Mouse (Mus musculus) limb, embryonic 14.5 days (tissue): ENCODE data around the gene Stk39. TPM values are rescaled to one million over a fixed set of nuclear protein-coding genes. Genes with fewer than 3 reads are reported as not detected.

ENCODE experiments used
- ATAC-seq: fragments of 200-750 bp; cut with Nextera tagmentation; 2 replicates; pipeline ENCODE4 v1.8.0; 2017; ENCODE audit warnings: low read depth, moderate number of reproducible peaks, moderate TSS enrichment; ENCODE audit not compliant: low FRiP score
- DNase-seq: peaks from one replicate; pipeline ENCODE4 v3.0.0-alpha.2; 2015; ENCODE audit warnings: low spot score
- H3K27ac ChIP-seq: fragments of 300-500 bp; sonication (generic); replicated peaks from 2 replicates; pipeline ENCODE4 v1.5.1; 2014; ENCODE audit warnings: low read depth, mild to moderate bottlenecking, low read length, moderate library complexity, mixed read lengths
- H3K27me3 ChIP-seq: fragments of 300-500 bp; sonication (generic); 2 replicates; pipeline ENCODE4 v1.6.1; 2014; ENCODE audit warnings: low read length, mixed read lengths; ENCODE audit not compliant: control insufficient read depth, insufficient read depth
- H3K36me3 ChIP-seq: fragments of 300-500 bp; sonication (generic); 2 replicates; pipeline ENCODE4 v1.6.1; 2014; ENCODE audit warnings: mild to moderate bottlenecking, low read length, moderate library complexity, mixed read lengths; ENCODE audit not compliant: control insufficient read depth, insufficient read depth
- H3K4me1 ChIP-seq: fragments of 300-500 bp; sonication (generic); 2 replicates; pipeline ENCODE4 v1.6.1; 2014; ENCODE audit warnings: antibody characterized with exemption, low read length, mixed read lengths; ENCODE audit not compliant: control insufficient read depth, insufficient read depth
- H3K4me2 ChIP-seq: fragments of 300-500 bp; sonication (generic); replicated peaks from 2 replicates; pipeline ENCODE4 v1.6.1; 2014; ENCODE audit warnings: low read depth, mild to moderate bottlenecking, low read length, moderate library complexity; ENCODE audit not compliant: severe bottlenecking
- H3K4me3 ChIP-seq: fragments of 300-500 bp; sonication (generic); replicated peaks from 2 replicates; pipeline ENCODE4 v1.5.1; 2014; ENCODE audit warnings: low read length
- H3K9ac ChIP-seq: fragments of 300-500 bp; sonication (generic); 2 replicates; pipeline ENCODE4 v1.6.1; 2014; ENCODE audit warnings: mild to moderate bottlenecking, low read depth, low read length, moderate library complexity; ENCODE audit not compliant: severe bottlenecking
- H3K9me3 ChIP-seq: fragments of 300-500 bp; sonication (generic); 2 replicates; pipeline ENCODE4 v1.6.1; 2016; ENCODE audit warnings: low read length; ENCODE audit not compliant: control insufficient read depth
- POLR2A ChIP-seq: fragments of 200-500 bp; IDR thresholded peaks from 2 replicates; pipeline ENCODE4 v1.8.0; 2012; ENCODE audit warnings: inconsistent platforms, mild to moderate bottlenecking, moderate library complexity, borderline replicate concordance; ENCODE audit not compliant: insufficient read depth, insufficient read length; ENCODE audit errors: extremely low read depth
- WGBS: fragments of 180-500 bp; shearing (Covaris S2); extraction: QIAGEN DNeasy Blood & Tissue Kit; methylation state at CpG from one replicate; pipeline ENCODE4 v1.1.7; 2014; 5-methylcytosine and 5-hydroxymethylcytosine counted together
- polyA plus RNA-seq, 2 experiments: library from polyadenylated mRNA; depleted of rRNA in 1 of 2; stranded (reverse) in 1 of 2; unstranded in 1 of 2; fragments of >200 nt; fragmentation: Nextera tagmentation in 1 of 2; extraction: Ambion mirVana in 1 of 2; gene quantifications; 2 replicates each; pipeline versions ENCODE4 v1.2.1 to v1.2.3; 2012 to 2014

The Stk39 gene
- polyA plus RNA-seq, 2 experiments = 14.9 to 16.8 TPM

DNA sequence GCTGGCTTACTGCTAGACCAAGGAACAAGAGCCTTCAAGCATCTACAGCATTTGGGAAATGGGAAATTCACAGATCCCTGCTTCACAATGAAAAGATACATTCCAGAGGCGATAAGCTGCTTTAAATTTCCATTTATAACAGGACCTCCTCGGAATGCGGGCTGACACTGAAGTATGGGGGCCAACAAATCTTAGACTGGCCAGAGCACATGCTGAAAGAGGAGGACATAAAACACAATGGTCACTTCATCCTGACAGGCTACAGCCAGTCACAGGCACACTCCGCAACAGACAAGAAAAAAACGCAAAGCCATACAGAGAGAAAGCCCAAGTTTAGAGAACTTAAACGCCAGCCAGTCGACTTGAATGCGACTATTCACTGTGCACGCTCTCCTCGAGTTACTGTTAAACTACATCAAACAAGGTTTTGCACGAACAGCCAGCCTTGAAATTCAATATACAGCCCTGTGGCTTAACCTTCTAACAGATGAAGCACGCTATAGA lies 65.4 kb downstream of the Stk39 start:
- no peaks in the 10 kb centered on the region for H3K27me3 ChIP-seq
- DNase-seq (no peak), ATAC-seq (no peak)
- 17% methylated on average over 12 of the region's 12 CpGs for WGBS
- peak overlapping the region; percentile 15; the same call in 1 of the 2 replicates for H3K4me2 ChIP-seq
- H3K9me3 ChIP-seq = no peaks in the 10 kb centered on the region
- no peaks in the 10 kb centered on the region for H3K36me3 ChIP-seq
- no peak overlapping the region for H3K4me3 ChIP-seq
- no peak for TF ChIP-seq POLR2A
- peaks cover 33% of the 10 kb centered on the region for H3K4me1 ChIP-seq
- no peak overlapping the region for H3K27ac ChIP-seq
- no peak overlapping the region for H3K9ac ChIP-seq

DNA sequence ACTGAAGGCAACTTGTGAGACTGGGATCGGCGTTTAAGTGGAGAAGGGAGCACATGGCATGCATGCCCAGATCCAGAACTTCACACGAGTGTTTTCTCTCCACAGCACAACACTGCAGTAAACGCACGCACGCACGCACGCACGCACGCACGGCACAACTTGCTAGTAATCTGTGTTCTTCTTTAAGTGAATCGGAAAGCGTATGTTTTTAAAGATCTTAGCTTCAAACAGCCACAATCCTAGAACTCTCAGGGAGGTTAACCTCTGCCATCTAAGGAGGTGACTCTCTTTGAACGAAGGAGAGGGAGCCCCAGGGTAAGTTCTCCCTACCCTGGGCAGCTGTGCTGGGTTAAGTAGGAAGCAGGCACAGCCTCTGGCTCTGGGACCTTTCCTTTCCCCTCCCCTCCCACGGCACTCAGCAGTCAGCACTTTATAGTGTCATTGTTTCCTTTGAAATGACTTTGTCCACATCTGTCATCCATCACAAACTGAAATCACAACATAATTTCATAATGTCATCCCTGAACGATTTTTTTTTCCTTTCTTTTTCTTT lies 66.8 kb downstream of the Stk39 start:
- TF ChIP-seq POLR2A = no peak
- Histone ChIP-seq H3K27ac (no peak overlapping the region), H3K9me3 (no peaks in the 10 kb centered on the region), H3K9ac (peak overlapping the region; percentile 36; the same call in 1 of the 2 replicates), H3K4me3 (peak overlapping the region; percentile 13; the same call in 1 of the 2 replicates), H3K27me3 (no peaks in the 10 kb centered on the region), H3K36me3 (no peaks in the 10 kb centered on the region), H3K4me1 (peaks cover 30% of the 10 kb centered on the region), H3K4me2 (peak overlapping the region; percentile 39)
- DNase-seq (no peak), ATAC-seq (no peak)
- WGBS = 12% methylated on average over 16 of the region's 16 CpGs

DNA sequence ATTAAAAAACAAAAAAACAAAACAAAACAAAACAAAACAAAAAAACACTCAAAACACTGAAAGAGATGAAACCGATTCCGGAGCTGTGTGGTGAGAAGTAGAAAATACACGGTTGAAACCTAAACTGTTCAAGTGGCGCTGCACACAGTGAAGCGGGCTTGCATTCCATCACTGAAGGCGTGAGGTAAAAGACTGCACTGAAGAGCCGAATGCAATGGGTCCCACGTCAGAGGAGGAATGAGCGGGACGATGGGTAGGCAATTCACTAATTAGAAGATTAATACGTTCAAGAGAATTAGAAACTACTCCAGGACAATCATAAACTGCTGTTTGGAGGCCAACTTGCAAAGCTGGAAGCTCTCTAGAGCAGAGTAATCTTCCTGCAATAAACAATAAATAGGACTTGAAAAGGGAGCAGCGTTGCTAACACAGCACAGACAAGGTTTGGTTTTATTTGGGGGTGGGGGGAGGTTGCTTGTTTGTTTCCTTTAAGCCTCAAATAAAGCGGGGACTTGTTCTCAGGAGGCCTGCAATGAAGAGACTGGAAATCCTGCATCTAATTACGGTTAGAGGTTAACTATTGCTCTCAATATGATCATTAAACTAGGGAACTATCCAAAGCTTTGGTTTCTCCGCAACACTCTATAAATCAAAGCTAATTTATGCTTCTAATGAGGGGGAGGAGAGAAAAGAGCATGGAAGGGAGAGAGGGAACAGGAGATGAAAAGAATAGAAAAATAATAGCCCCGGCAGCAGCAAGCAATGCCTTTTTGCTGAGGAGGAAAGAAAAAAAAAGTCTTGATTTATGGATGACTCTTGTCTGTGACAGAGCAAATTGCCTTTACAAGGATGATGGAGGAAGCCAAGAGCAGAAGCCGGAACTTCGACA lies 67.5 kb downstream of the Stk39 start:
- no peaks in the 10 kb centered on the region for H3K36me3 ChIP-seq

DNA sequence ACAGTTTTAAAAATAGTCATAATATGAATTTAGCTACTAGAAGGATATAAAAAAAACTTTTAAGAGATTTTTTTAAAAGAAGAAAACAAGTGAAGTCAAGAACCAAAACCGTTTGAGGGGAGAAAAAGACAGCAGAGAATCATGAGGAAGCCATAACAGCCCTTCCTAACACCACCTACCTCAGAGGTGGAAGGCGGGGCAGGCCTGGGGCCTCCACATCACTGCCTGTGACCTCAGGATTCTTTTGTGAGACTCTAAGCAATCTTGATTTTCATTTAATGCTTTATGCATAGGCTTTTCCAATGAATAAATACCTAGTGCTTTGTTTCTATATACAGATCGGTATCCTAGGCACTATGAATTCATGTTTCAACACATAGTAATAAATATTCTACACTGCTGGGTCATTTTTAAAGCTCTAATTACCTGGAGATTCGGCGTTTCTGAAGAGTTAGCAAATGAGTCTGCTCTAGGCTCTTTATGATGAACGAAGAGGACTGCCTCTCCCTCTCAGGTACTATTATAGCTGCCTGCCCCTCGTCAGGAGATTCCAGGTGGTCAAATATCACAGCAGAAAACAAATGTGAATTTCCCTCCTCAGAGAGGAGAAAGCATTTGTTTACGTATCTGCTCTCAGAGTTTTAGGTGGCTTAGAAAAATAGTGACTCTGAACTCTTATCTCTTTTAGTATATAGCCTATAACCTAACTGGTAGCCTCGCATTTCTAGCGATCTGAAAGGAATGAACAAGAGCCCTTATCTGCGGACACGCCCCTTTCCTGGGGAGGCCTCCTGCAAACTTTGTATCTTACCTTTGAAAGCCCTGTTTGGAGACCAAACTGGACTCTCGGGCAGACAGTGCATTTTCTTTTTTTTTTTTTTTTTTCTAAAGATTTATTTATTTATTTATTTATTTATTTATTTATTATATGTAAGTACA lies 78.2 kb downstream of the Stk39 start:
- TF ChIP-seq POLR2A = no peak
- no peak for DNase-seq
- no peak for ATAC-seq
- no peaks in the 10 kb centered on the region for H3K27me3 ChIP-seq
- WGBS = 66% methylated on average over 13 of the region's 13 CpGs
- no peaks in the 10 kb centered on the region for H3K4me1 ChIP-seq
- no peak overlapping the region for H3K27ac ChIP-seq
- H3K4me3 ChIP-seq = no peak overlapping the region
- H3K9me3 ChIP-seq = no peaks in the 10 kb centered on the region
- no peak overlapping the region for H3K9ac ChIP-seq
- H3K4me2 ChIP-seq = no peak overlapping the region
- no peaks in the 10 kb centered on the region; the same call in 1 of the 2 replicates for H3K36me3 ChIP-seq

More for the DNA sequence above, 67.5 kb downstream of the Stk39 start:
- WGBS = 10% methylated on average over 18 of the region's 18 CpGs
- Histone ChIP-seq H3K27me3 (no peaks in the 10 kb centered on the region), H3K9me3 (no peaks in the 10 kb centered on the region), H3K4me3 (peak overlapping the region; percentile 13; the same call in 1 of the 2 replicates), H3K9ac (peak overlapping the region; percentile 36; the same call in 1 of the 2 replicates), H3K4me1 (peaks cover 30% of the 10 kb centered on the region), H3K4me2 (peak overlapping the region; percentile 39), H3K27ac (no peak overlapping the region)
- ATAC-seq (no peak), DNase-seq (no peak)
- TF ChIP-seq POLR2A = no peak
